Mouse (Mus musculus) gastrocnemius, postnatal 36 days (tissue): ENCODE results near the gene Izumo1. TPM values are rescaled to one million over a fixed set of nuclear protein-coding genes. Genes with fewer than 3 reads are reported as not detected.

Source experiments
- DNase-seq, 2 experiments: peaks; one replicate each; pipeline ENCODE4 v3.0.0; 2022
- intact Hi-C: fragments of 180-260 bp; cut with DNase I; formaldehyde crosslinking; loops from one replicate; pipeline ENCODE4 v1.15.1; 2025
- total RNA-seq, 2 experiments: library from RNA; stranded (reverse); gene quantifications; 2 replicates each; pipeline ENCODE4 v1.2.3; 2021

The Izumo1 gene
- total RNA-seq, 2 experiments from 2014 or later = not detected

DNA sequence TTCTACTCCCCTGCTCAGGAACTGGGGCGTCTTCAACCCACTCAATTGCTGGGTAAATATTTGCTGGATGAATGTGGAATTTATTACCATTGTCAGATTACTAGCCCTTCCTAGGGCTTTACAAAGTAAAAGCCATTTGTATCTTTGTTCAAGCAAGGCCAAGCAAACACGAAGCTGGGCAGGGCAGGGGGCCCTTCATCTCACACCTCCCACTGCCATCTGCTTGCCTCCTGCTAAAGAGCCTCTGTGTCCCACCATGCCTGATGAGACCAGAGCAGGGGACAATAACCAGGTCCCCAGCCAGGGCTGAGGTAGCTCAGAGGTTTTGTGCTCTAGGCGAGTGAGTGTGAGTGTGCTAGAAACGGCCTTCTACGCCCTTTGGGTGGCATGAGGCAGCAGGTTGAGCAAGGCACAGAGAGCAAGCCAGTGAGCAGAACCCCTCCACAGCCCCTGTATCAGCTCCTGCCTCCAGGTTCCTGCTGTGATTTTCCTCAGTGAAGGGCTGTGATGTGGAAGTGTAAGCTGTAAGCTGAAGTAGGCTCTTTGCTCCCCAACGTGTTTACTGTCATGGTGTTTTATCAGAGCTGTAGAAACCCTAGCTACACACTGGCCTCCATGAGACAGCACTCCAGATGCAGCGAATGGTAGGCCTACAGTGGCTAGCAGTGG is 56.1 kb downstream of the Izumo1 start:
- intact Hi-C loops = no loop called here
- no peak for DNase-seq

Other genes starting within 250 kb of the Izumo1 start
- gene Snrnp70, start 226.1 kb upstream of the Izumo1 start, total RNA-seq = 10 to 100 TPM; 70.2 to 84.1 TPM
- gene Kcna7, start 216.2 kb upstream of the Izumo1 start, total RNA-seq = 10 to 100 TPM; 78.3 to 85.9 TPM
- gene Ntf5, start 208.1 kb upstream of the Izumo1 start, total RNA-seq = 1 to 10 TPM; 3.4 to 5.5 TPM
- gene Lhb, start 201.0 kb upstream of the Izumo1 start, total RNA-seq = under 1 TPM; 0.54 to 0.67 TPM
- gene Gys1, start 187.0 kb upstream of the Izumo1 start, total RNA-seq = 100 to 1,000 TPM; 275 to 279 TPM
- gene Ruvbl2, start 183.7 kb upstream of the Izumo1 start, total RNA-seq = 10 to 100 TPM; 22.1 to 23.0 TPM
- gene Ftl1, start 161.9 kb upstream of the Izumo1 start, total RNA-seq = 100 to 1,000 TPM; 132 to 146 TPM
- 10 to 100 TPM; 13.8 to 14.6 TPM for gene Bax, start 154.9 kb upstream of the Izumo1 start, total RNA-seq
- gene Tulp2, start 139.9 kb upstream of the Izumo1 start, total RNA-seq = under 1 TPM in 1 of 2 experiments, not detected in 1; 0.39 TPM
- gene Gm45808, start 135.0 kb upstream of the Izumo1 start, total RNA-seq = 1 to 10 TPM; 6.1 to 6.6 TPM
- 10 to 100 TPM; 11.4 to 12.8 TPM for gene Dhdh, start 133.0 kb upstream of the Izumo1 start, total RNA-seq
- 10 to 100 TPM; 48.6 to 65.4 TPM for gene Nucb1, start 111.4 kb upstream of the Izumo1 start, total RNA-seq
- gene Ppp1r15a, start 95.5 kb upstream of the Izumo1 start, total RNA-seq = 10 to 100 TPM; 22.9 to 25.3 TPM
- gene Plekha4, start 95.5 kb upstream of the Izumo1 start, total RNA-seq = 1 to 10 TPM; 3.0 to 4.8 TPM
- 1 to 10 TPM; 1.9 to 2.8 TPM for gene Hsd17b14, start 66.9 kb upstream of the Izumo1 start, total RNA-seq
- 10 to 100 TPM; 55.7 to 86.8 TPM for gene Bcat2, start 51.7 kb upstream of the Izumo1 start, total RNA-seq
- gene Fgf21, start 6.3 kb upstream of the Izumo1 start, total RNA-seq = not detected
- not detected for gene Fut1, start 4.5 kb upstream of the Izumo1 start, total RNA-seq
- 1 to 10 TPM; 6.9 to 7.0 TPM for gene Rasip1, start 5.7 kb downstream of the Izumo1 start, total RNA-seq
- 10 to 100 TPM; 45.7 to 49.7 TPM for gene Mamstr, start 18.2 kb downstream of the Izumo1 start, total RNA-seq
- 1 to 10 TPM in 1 of 2 experiments, under 1 TPM in 1; 0.51 to 1.2 TPM for gene Fut2, start 44.6 kb downstream of the Izumo1 start, total RNA-seq
- gene Ntn5, start 62.2 kb downstream of the Izumo1 start, total RNA-seq = under 1 TPM; 0.52 to 0.69 TPM
- under 1 TPM; 0.12 to 0.26 TPM for gene Sec1, start 72.6 kb downstream of the Izumo1 start, total RNA-seq
- 1 to 10 TPM; 7.7 to 9.5 TPM for gene Car11, start 78.0 kb downstream of the Izumo1 start, total RNA-seq
- 100 to 1,000 TPM in 1 of 2 experiments, 10 to 100 TPM in 1; 52.8 to 118 TPM for gene Dbp, start 83.3 kb downstream of the Izumo1 start, total RNA-seq
- gene Rpl18, start 93.6 kb downstream of the Izumo1 start, total RNA-seq = 100 to 1,000 TPM; 396 to 453 TPM
- 10 to 100 TPM; 12.2 to 12.7 TPM for gene Sphk2, start 96.2 kb downstream of the Izumo1 start, total RNA-seq
- gene Fam83e, start 99.4 kb downstream of the Izumo1 start, total RNA-seq = under 1 TPM in 1 of 2 experiments, not detected in 1; 0.10 TPM
- gene Spaca4, start 104.0 kb downstream of the Izumo1 start, total RNA-seq = not detected
- gene Lmtk3, start 161.9 kb downstream of the Izumo1 start, total RNA-seq = not detected
- gene Sult2b1, start 162.9 kb downstream of the Izumo1 start, total RNA-seq = not detected
- 10 to 100 TPM; 32.6 to 33.4 TPM for gene Cyth2, start 192.8 kb downstream of the Izumo1 start, total RNA-seq
- gene Kcnj14, start 203.0 kb downstream of the Izumo1 start, total RNA-seq = under 1 TPM; 0.15 to 0.27 TPM
- gene Grwd1, start 209.1 kb downstream of the Izumo1 start, total RNA-seq = 10 to 100 TPM; 11.8 to 14.5 TPM